Mouse (Mus musculus) heart, embryonic 14.5 days (tissue): ENCODE measurements at regions not wholly inside any gene's neighbourhood (a gene's known extent, or its start where the extent isn't known, plus 50 kb on each side); places are given as distances from the start of the nearest gene placed in this dataset.

ENCODE experiments used
- ATAC-seq: fragments of 200-750 bp; cut with Nextera tagmentation; 2 replicates; pipeline ENCODE4 v1.8.0; 2017; ENCODE audit warnings: low read depth, moderate TSS enrichment; ENCODE audit not compliant: insufficient number of reproducible peaks, insufficient read depth, low FRiP score
- H3K27ac ChIP-seq, 2 experiments: fragments of 200-500 bp in 1 of 2; fragments of 300-500 bp in 1 of 2; sonication (generic) in 1 of 2; replicated peaks in 1 of 2; 2 replicates each; pipeline ENCODE4 v1.5.1; 2012 to 2014; ENCODE audit warnings: low read depth in 2 of 2, low read length in 2 of 2, control low read depth in 1 of 2, mild to moderate bottlenecking in 1 of 2, mixed read lengths in 1 of 2; ENCODE audit not compliant: control insufficient read depth in 1 of 2, insufficient read depth in 1 of 2
- H3K27me3 ChIP-seq: fragments of 300-500 bp; sonication (generic); 2 replicates; pipeline ENCODE4 v1.6.1; 2014; ENCODE audit warnings: mild to moderate bottlenecking, low read length, control low read depth; ENCODE audit not compliant: control insufficient read depth, insufficient read depth
- H3K36me3 ChIP-seq: fragments of 300-500 bp; sonication (generic); 2 replicates; pipeline ENCODE4 v1.6.1; 2014; ENCODE audit warnings: mild to moderate bottlenecking, control low read depth, low read length, mixed read lengths; ENCODE audit not compliant: control insufficient read depth, insufficient read depth
- H3K4me1 ChIP-seq, 2 experiments: fragments of 200-500 bp in 1 of 2; fragments of 300-500 bp in 1 of 2; sonication (generic) in 1 of 2; 2 replicates each; pipeline ENCODE4 v1.6.1; 2012 to 2014; ENCODE audit warnings: low read length in 2 of 2, control low read depth in 1 of 2, mixed read lengths in 1 of 2; ENCODE audit not compliant: control insufficient read depth in 2 of 2, insufficient read depth in 2 of 2
- H3K4me2 ChIP-seq: fragments of 300-500 bp; sonication (generic); 2 replicates; pipeline ENCODE4 v1.6.1; 2014; ENCODE audit warnings: mild to moderate bottlenecking, low read length
- H3K4me3 ChIP-seq, 2 experiments: fragments of 200-500 bp in 1 of 2; fragments of 300-500 bp in 1 of 2; sonication (generic) in 1 of 2; 2 replicates each; pipeline ENCODE4 v1.5.1; 2012 to 2014; ENCODE audit warnings: low read length in 2 of 2, mild to moderate bottlenecking in 2 of 2, control low read depth in 1 of 2, low read depth in 1 of 2, moderate library complexity in 1 of 2; ENCODE audit not compliant: control insufficient read depth in 1 of 2, insufficient read depth in 1 of 2
- H3K9ac ChIP-seq: fragments of 300-500 bp; sonication (generic); 2 replicates; pipeline ENCODE4 v1.6.1; 2014; ENCODE audit warnings: mild to moderate bottlenecking, low read length
- H3K9me3 ChIP-seq: fragments of 300-500 bp; sonication (generic); 2 replicates; pipeline ENCODE4 v1.6.1; 2016; ENCODE audit warnings: low read length, control low read depth; ENCODE audit not compliant: control insufficient read depth
- WGBS: fragments of 180-500 bp; shearing (Covaris S2); extraction: QIAGEN DNeasy Blood & Tissue Kit; methylation state at CpG from one replicate; pipeline ENCODE4 v1.1.7; 2014; 5-methylcytosine and 5-hydroxymethylcytosine counted together

DNA sequence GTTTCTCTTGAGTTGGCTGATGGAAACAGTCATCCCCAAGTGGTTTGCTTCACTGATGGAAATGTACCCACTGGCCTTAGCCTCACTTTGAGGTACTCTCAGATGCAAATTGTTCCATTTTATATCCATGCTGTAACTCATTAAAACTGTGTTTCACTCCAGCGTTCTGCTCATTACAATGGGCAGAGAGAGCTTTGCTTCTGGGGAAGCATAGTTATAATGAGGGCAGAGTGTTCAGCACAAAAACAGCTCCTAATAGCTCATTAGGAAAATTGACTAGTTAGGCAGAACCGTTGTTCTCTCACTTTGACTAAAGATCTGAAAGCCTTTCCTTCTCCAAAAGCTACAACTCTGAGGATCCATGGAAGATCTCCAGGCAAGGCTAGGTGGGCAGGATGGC, 771.2 kb downstream of the Ntrk3 start:
- Histone ChIP-seq H3K9ac (no peak overlapping the region), H3K4me2 (no peak overlapping the region), H3K4me3 (no peak overlapping the region), H3K36me3 (no peaks in the 10 kb centered on the region), H3K9me3 (0 out of 2 replicates have a peak, but pooled peaks cover under 1% of the 10 kb centered on the region), H3K27ac (no peak overlapping the region), H3K27me3 (no peaks in the 10 kb centered on the region), H3K4me1 (no peaks in the 10 kb centered on the region)
- ATAC-seq: no peak
- 70% methylated on average over 2 of the region's 2 CpGs for WGBS

DNA sequence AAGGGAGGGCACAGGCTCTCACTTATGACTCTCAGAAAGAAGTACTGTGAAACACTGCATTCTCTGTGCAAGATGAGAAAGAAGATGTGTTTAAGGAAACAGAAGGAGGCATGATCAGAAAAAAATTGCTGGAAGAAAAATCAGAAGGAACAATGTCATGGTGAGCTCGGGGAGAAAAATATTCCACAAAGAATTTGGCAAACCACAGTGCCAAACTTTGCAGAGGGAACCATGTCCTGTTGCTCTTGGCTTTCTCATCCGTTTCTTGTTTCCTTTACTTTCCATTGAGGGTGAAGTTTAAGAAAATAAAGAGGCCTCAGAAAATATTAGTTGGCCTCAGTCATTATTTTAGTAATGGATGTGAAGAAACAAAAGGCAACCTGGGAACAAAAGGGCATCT, 804.4 kb downstream of the Ntrk3 start:
- H3K4me3 ChIP-seq: no peak overlapping the region
- H3K36me3 ChIP-seq: no peaks in the 10 kb centered on the region
- no peak overlapping the region for H3K4me2 ChIP-seq
- ATAC-seq: no peak
- H3K9ac ChIP-seq: no peak overlapping the region
- H3K4me1 ChIP-seq: no peaks in the 10 kb centered on the region
- H3K9me3 ChIP-seq: no peaks in the 10 kb centered on the region
- no peaks in the 10 kb centered on the region for H3K27me3 ChIP-seq
- WGBS: 38% methylated on average over 2 of the region's 2 CpGs
- no peak overlapping the region; a peak in 1 of 4 replicates for H3K27ac ChIP-seq

DNA sequence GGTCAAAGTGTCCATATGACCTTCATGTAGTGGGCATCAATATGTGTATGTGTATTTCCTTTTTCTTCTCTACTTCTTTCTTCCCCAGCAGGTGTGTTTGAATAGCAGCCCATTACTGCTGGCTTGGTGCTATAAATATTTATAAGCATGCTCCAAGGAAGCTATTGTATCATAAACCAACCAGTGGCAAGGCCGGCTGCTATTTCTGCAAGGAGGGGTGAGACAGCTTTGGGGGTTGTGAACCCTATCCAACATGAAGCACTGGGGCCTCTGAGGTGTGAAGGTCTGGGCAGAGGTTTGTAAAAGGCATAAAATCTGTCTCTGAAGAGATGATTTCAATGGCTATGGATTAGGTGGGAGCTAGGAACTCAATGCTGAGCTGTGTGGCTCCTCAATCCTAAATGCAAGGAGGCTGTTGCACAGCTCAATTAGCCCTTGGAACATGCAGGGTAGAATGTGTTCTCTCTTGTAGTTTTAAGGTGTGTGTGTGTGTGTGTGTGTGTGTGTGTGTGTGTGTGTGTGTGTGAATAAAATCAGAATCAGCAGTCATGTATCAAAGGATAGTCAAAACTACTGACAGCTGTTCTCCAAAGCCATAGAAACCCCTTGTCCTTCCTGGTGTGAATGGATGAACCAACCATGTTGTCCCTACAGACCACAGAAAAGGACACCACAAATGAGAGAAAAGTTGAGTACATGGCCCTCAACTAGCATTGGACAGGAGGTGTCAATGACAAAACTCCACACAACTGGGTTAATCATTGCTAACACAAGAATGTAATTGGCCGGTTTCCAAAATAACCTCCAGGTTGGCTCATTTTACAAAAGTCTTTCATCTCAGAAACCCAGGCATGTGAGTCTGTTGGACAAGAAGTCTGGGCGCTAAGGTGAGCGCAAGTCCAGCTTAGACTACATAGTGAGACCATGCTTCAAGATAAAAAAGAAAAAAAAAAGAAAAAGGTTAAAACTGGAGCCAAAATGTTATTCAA, 809.0 kb downstream of the Ntrk3 start:
- no peak for ATAC-seq
- H3K27me3 ChIP-seq: no peaks in the 10 kb centered on the region
- H3K4me2 ChIP-seq: no peak overlapping the region
- no peak overlapping the region for H3K9ac ChIP-seq
- no peaks in the 10 kb centered on the region for H3K9me3 ChIP-seq
- 84% methylated on average over 4 of the region's 4 CpGs for WGBS
- no peak overlapping the region for H3K27ac ChIP-seq
- no peaks in the 10 kb centered on the region for H3K36me3 ChIP-seq
- no peak overlapping the region for H3K4me3 ChIP-seq
- H3K4me1 ChIP-seq: no peaks in the 10 kb centered on the region

DNA sequence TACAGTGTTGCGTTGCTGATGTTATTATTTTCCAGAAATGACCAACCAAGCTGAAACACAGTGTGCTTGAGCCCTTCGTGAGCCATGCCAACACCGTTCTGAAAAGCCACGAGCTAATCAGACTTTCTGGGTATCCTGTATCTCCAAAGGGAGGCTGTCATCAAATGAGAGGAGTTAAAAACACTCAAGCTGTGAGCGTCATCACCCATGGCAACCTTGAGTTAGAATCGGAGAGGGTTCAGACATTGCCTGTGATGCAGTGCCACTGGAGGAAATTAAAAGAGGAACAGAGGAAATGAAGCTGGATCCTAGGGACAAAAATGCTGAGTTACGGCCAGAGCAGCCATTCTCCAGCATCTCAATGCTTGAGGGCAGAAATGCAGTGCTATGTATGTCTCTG, 838.6 kb downstream of the Ntrk3 start:
- H3K27me3 ChIP-seq: no peaks in the 10 kb centered on the region
- H3K4me2 ChIP-seq: no peak overlapping the region
- H3K4me1 ChIP-seq: no peaks in the 10 kb centered on the region
- no peak overlapping the region for H3K27ac ChIP-seq
- 32% methylated on average over 7 of the region's 7 CpGs for WGBS
- no peak for ATAC-seq
- no peak overlapping the region for H3K4me3 ChIP-seq
- no peak overlapping the region for H3K9ac ChIP-seq
- no peaks in the 10 kb centered on the region for H3K9me3 ChIP-seq
- H3K36me3 ChIP-seq: no peaks in the 10 kb centered on the region

DNA sequence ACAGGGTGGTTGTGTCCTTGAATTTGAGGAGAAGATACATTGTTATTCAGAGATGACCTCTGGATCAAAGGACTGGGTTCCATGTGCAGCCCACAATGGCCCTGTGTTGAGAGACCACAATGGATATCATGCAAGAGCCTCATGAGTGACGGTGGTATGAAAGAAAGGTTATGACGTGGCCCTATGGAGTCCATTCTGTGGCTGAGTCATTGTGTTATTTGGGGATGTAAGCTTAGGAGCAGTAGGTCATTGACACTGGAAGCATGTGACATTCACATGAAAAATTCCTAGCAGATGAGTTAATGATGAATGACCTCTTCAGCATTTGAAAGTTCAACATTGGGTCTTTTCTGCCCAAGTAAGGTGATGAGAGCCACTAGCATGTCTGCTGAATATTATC, 849.3 kb downstream of the Ntrk3 start:
- 69% methylated on average over 2 of the region's 2 CpGs for WGBS
- Histone ChIP-seq H3K4me3 (no peak overlapping the region), H3K36me3 (no peaks in the 10 kb centered on the region), H3K27ac (no peak overlapping the region), H3K4me2 (no peak overlapping the region), H3K27me3 (no peaks in the 10 kb centered on the region), H3K4me1 (no peaks in the 10 kb centered on the region), H3K9me3 (no peaks in the 10 kb centered on the region), H3K9ac (no peak overlapping the region)
- ATAC-seq: no peak

DNA sequence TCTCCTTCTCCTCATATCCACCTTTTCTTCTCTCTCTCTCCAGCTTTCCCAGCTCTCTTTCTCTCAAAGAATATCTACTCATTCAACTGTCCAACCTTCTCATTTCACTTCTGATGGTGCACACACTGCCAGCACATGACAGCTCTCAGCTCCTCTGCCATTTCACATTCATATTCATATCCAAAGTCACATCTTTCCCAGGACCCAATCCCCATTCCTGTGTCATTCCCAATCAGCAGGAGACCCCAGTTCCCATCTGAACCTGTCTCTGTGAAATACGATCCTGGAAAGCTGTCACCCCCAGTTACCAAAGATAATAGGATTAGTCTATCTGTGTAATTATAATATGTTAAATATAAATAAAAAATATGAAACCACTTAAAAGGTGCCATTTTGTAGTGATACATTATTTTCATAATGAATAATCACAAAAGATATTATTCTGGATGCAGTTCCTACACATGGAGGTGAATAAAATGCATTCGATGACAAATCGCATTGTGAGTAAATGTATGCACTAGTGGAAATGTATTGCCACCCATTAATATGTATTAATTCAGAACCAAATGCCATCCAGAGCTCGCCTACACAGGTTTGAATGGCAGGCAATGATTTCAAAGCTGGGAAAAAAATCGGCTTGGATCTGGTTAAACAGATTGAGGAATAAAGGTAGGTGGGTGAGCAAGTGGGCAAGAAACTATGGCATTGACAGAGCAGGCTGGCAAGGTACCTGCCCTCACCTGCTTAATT, 855.0 kb downstream of the Ntrk3 start:
- no peaks in the 10 kb centered on the region for H3K4me1 ChIP-seq
- no peak overlapping the region for H3K9ac ChIP-seq
- no peaks in the 10 kb centered on the region for H3K27me3 ChIP-seq
- no peak for ATAC-seq
- WGBS: 80% methylated on average over 5 of the region's 5 CpGs
- H3K27ac ChIP-seq: no peak overlapping the region
- H3K36me3 ChIP-seq: no peaks in the 10 kb centered on the region
- H3K4me3 ChIP-seq: no peak overlapping the region
- no peaks in the 10 kb centered on the region for H3K9me3 ChIP-seq
- H3K4me2 ChIP-seq: no peak overlapping the region

DNA sequence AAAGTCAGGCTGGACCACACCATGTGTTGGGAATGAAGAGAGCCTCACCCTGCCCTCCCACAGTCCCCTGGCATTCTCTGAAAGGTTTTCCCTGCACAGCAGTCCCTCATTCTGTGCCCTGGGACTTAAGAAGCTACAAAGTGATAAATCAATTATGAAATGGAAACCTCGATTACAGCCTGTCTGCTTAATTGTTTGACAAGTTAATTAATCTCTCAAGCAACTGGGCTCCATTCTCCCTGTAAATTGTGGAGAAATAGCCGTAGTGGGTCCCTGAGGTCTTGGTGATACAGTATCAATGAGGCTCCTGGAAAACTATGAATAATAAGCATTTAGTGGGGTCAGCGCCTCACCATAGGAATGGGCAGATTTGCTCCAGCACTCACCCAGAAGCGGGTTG, 870.3 kb downstream of the Ntrk3 start:
- ATAC-seq: no peak

More for the DNA sequence above, 870.3 kb downstream of the Ntrk3 start:
- Histone ChIP-seq H3K4me1 (no peaks in the 10 kb centered on the region), H3K27me3 (no peaks in the 10 kb centered on the region), H3K27ac (no peak overlapping the region), H3K9ac (no peak overlapping the region), H3K4me3 (no peak overlapping the region), H3K36me3 (no peaks in the 10 kb centered on the region), H3K9me3 (no peaks in the 10 kb centered on the region), H3K4me2 (no peak overlapping the region)
- WGBS: 57% methylated on average over 4 of the region's 4 CpGs
